ENCODE assay signal across 43 mouse cellular contexts in genomic region chr16:89150786-89151185, GRCm38 (mm10). TPM values are rescaled to one million over a fixed set of nuclear protein-coding genes. Genes with fewer than 3 reads are reported as not detected.
"Had no signal": no experiment of that assay in that cellular context is flagged by ENCODE, and none has a peak within 500 bp of the region (broad histone marks: within the 10 kb centered on the region; RNA-seq: fewer than 3 reads in every experiment).

Gm10061 (plus strand) TSS chr16:89151086.

- H3K9me3 ChIP-seq: heart, embryonic 15.5 days; hindbrain, embryonic 10.5 days; hindbrain, embryonic 12.5 days; hindbrain, embryonic 13.5 days; hindbrain, embryonic 15.5 days; intestine, embryonic 15.5 days; kidney, embryonic 15.5 days had no signal

- H3K9ac ChIP-seq: heart, embryonic 12.5 days; heart, embryonic 13.5 days; heart, embryonic 15.5 days; hindbrain, embryonic 12.5 days; hindbrain, embryonic 13.5 days; hindbrain, embryonic 14.5 days; hindbrain, embryonic 15.5 days; intestine, embryonic 15.5 days; kidney, embryonic 15.5 days had no signal

- H3K27me3 ChIP-seq: heart, embryonic 12.5 days; heart, embryonic 13.5 days; heart, embryonic 15.5 days; hindbrain, embryonic 12.5 days; hindbrain, embryonic 13.5 days; hindbrain, embryonic 15.5 days; intestine, embryonic 15.5 days; kidney, embryonic 15.5 days had no signal

- DNase-seq: heart, postnatal 10 days; heart, postnatal 14 days; heart, postnatal 36 days; heart, postnatal 4 days; kidney, adult 11 months; kidney, adult 18-20 months; kidney, adult 2 months; kidney, adult 8-10 months; kidney, adult 9 months; kidney, postnatal 10 days; kidney, postnatal 14 days; kidney, postnatal 25 days; kidney, postnatal 36 days; kidney, postnatal 4 days; layer of hippocampus, adult 9-11 months; layer of hippocampus, postnatal 36 days had no signal

- H3K4me1 ChIP-seq: heart, embryonic 10.5 days; heart, embryonic 12.5 days; heart, embryonic 13.5 days; heart, embryonic 15.5 days; hindbrain, embryonic 10.5 days; hindbrain, embryonic 12.5 days; hindbrain, embryonic 13.5 days; hindbrain, embryonic 15.5 days; intestine, embryonic 15.5 days; kidney, embryonic 15.5 days had no signal

- H3K4me3 ChIP-seq: heart, embryonic 10.5 days; heart, embryonic 12.5 days; heart, embryonic 13.5 days; heart, embryonic 15.5 days; hindbrain, embryonic 10.5 days; hindbrain, embryonic 12.5 days; hindbrain, embryonic 13.5 days; hindbrain, embryonic 15.5 days; intestine, embryonic 15.5 days; kidney, embryonic 15.5 days; layer of hippocampus, adult 2 months had no signal

- H3K4me2 ChIP-seq: heart, embryonic 11.5 days; heart, embryonic 12.5 days; heart, embryonic 13.5 days; heart, embryonic 15.5 days; hindbrain, embryonic 12.5 days; hindbrain, embryonic 13.5 days; hindbrain, embryonic 14.5 days; hindbrain, embryonic 15.5 days; intestine, embryonic 15.5 days; kidney, embryonic 15.5 days had no signal

- ATAC-seq: hindbrain, embryonic 16.5 days; hindbrain, postnatal 0 days; inflammation-experienced regulatory T-cells, adult 6 months; intestine, embryonic 15.5 days; intestine, embryonic 16.5 days; intestine, postnatal 0 days had no signal

- H3K36me3 ChIP-seq: heart, embryonic 10.5 days; heart, embryonic 12.5 days; heart, embryonic 13.5 days; heart, embryonic 15.5 days; hindbrain, embryonic 10.5 days; hindbrain, embryonic 12.5 days; hindbrain, embryonic 13.5 days; hindbrain, embryonic 15.5 days; intestine, embryonic 15.5 days; kidney, embryonic 15.5 days had no signal

- H3K27ac ChIP-seq: heart, embryonic 10.5 days; heart, embryonic 13.5 days; heart, embryonic 15.5 days; hindbrain, embryonic 10.5 days; hindbrain, embryonic 12.5 days; hindbrain, embryonic 13.5 days; hindbrain, embryonic 14.5 days; hindbrain, embryonic 15.5 days; hindbrain, postnatal 0 days; intestine, embryonic 15.5 days; kidney, embryonic 15.5 days; kidney, postnatal 0 days; layer of hippocampus, adult 2 months had no signal

RNA-seq across cellular contexts. Expression of gene Gm10061, which starts in this region (rescaled TPM):
- polyA plus RNA-seq: heart, embryonic 10.5 days; heart, embryonic 11.5 days; heart, embryonic 12.5 days; heart, embryonic 13.5 days; heart, embryonic 14.5 days; heart, embryonic 15.5 days; heart, embryonic 16.5 days; heart, postnatal 0 days; hindbrain, embryonic 10.5 days; hindbrain, embryonic 11.5 days; hindbrain, embryonic 12.5 days; hindbrain, embryonic 13.5 days; hindbrain, embryonic 14.5 days; hindbrain, embryonic 15.5 days; hindbrain, embryonic 16.5 days; hindbrain, postnatal 0 days; inflammation-experienced regulatory T-cells, adult 6 months; intestine, embryonic 14.5 days; intestine, embryonic 15.5 days; intestine, embryonic 16.5 days; intestine, postnatal 0 days; kidney, adult 2 months; kidney, embryonic 14.5 days; kidney, embryonic 15.5 days; kidney, embryonic 16.5 days; kidney, postnatal 0 days; large intestine, adult 2 months had no signal
